Mouse (Mus musculus): ENCODE measurements at regions not wholly inside any gene's neighbourhood (a gene's known extent, or its start where the extent isn't known, plus 50 kb on each side); places are given as distances from the start of the nearest gene placed in this dataset.

DNA sequence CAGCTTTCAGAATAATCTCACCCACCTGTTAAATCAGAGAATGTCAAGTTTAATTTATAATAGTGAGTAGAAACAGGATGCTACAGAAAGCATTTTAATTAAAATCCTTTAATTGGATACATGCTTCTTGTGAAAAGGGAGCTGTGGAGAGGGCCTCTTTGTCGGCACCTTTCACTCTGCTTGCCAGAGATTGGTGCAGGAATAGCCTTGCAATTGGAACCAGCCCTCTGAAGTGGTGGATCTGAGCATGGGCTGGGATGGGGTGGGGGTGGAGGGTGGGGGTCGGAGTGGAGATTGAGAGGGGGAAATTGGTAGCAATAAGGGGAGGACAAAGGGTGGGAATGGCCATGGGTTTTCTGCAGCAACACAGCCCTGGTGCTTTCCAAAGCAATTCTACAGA lies 207.2 kb downstream of the Tbx15 start:
- DNase-seq = no peak

DNA sequence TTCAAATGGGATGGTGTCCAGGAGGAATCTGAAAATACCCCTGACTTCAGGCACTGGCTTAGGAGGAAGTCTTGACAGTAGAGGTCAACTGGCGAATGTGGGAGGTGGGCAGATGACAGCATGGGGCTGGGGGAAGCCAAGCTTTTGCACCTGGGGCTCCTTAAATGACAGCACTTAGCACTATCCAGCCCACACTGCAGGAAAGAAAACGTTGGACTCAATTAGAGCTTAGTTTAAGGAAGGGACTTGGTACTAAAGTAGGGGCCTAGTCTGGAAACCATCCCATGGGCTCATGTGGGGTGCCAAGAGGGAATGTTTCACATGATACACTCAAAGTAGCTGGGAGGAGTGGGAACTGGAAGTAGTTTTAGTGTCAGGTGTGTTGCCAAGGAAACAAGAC lies 207.6 kb downstream of the Tbx15 start:
- no peak for DNase-seq

DNA sequence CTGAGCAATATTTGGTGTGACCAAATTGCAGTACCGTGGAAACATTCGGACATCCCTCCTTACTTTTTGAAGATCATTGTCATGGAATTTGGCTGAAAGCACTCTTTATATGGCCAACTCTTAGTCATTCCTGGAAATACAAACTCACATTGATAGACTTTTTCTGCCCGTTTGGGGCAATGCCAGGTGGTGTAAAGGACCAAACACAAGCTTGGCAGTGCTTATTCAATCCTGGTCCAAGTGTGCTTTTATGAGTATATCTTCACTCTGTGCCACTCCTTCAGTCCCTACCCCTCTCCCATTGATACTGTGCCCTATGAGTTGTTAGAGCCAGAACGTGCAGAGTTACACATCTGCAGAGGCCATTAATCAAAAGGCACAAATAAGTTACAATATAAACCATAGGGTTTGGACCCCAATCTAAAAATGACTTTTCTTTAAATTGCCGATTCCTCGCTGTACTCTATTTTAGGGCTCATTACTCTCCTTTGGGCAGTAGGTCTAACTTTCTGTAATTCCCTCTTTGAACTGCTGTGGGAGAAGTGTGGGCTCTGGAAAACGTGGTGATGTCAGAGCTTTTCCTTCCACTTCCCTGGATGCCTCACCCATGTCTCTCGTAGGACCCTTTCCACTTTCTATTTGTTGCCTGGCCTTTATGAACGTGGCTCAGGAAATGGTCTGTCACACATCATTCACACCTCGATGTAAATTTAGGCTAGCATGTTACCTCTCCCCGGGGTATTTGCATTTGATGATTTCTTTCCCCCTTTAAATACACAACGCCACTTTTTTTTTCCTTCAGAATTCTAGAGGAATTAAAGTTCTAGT lies 219.1 kb downstream of the Tbx15 start:
- no peak for DNase-seq

DNA sequence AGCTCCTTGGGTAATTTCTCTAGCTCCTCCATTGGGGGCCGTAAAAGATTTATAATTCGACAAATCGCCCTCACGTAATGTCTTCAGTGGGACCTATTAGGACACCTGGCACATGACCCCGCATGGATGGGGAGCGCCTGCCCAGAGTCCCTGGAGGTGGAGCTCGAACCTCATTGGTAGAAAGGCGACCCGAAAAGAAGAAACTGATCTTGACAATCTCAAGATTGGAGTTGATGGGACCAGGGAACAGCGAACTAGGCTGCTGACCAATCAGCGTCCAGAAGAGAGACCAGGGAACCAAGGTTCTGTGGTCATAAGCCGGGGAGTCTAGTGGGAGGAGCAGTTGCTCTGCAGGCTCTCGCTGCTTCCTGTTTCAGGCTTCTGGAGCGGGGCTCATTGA lies 259.8 kb downstream of the Tbx15 start:
- DNase-seq = peak; percentile 4 to 31

DNA sequence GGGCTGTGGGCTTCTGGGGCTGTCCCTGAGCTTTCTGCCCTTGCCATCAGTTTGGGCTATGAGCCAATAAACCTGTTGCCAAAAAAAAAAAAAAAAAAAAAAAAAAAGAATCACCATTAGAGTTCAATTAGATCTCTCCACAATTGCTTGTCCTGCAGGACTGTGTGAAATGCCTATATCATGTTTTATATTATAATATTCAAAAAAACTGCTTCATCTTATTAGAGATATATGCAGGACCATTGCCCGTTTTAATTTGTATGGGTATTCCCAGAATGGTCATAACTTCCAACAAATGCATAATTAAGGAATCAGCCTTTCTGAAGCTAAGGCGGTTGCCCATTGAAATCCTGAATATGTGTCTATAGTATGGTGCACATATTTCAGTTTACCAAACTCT lies 264.6 kb downstream of the Tbx15 start:
- DNase-seq = no peak

DNA sequence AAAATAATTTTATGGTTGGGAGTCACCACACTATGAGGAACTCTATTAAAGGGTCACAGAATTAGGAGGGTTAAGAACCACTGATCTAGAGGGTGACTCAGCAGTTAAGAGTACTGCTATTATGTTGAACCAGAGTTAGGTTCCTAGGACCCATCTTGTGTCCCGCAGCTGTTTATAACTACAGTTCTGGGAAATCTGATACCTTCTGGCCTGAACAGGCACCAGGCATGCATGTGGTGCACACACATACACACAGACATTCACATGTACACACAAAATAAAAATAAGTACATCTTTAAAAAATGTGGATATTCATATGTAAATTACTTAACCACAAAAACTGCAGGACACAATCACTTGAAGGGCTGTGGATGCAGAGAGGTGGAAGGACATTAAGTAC lies 272.1 kb downstream of the Tbx15 start:
- DNase-seq = no peak

DNA sequence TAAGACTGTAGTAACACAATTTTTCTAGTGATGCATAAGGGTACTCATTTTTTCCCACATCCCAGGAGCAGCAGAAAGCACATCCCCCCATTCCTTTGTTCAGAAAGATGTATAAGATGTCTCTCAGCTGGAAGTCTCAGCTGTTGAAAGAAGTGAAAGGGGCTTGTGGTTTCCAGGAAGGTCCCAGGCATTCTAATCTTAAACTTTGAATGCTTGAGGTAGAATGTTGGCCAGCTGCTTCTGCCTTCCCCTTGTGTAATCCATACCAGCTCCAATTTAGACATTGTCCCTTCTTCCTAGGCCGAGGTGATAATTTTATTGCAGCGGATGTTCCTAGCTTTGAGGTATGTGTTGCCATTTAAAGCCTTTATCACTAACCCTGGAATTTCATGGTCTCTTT lies 272.8 kb downstream of the Tbx15 start:
- DNase-seq = no peak

DNA sequence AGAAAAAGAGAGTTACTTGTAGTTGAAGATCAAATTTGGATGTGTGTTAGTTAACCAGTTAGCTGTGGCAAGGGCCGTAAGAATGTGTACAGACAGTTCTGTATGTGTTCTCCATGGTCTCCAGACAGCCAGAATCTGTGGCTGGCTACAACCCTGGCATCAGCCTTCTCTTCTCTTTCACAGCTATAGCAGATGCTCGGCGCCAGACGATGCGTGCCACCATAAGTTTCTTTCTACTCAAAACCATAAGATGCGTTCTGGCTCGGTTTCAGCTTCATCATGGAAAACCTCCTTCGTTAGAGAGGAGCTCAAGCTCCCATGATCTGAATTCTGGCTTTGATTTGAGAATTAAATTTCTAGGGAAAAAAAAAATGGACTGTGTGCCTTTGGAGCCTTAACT lies 275.6 kb downstream of the Tbx15 start:
- no peak for DNase-seq

DNA sequence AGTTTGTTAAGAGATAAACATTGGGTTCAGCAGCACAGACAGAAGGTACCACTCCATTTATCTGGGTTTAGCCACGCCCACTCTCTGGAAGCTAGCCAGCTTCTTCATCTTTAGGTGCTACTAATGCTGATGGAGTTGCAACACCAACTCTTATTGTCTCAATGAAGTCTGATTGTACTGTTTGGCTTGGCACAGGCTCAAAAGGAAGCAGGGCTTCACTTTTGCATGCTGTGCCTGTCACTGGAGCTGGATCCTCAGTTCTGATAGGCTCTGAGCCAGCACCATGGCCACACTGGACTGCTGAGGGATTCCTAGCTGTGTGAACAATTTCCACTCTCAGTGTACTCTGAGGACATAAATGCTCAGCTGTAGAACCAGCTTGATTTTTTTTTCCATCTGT lies 320.7 kb downstream of the Tbx15 start:
- DNase-seq = no peak

DNA sequence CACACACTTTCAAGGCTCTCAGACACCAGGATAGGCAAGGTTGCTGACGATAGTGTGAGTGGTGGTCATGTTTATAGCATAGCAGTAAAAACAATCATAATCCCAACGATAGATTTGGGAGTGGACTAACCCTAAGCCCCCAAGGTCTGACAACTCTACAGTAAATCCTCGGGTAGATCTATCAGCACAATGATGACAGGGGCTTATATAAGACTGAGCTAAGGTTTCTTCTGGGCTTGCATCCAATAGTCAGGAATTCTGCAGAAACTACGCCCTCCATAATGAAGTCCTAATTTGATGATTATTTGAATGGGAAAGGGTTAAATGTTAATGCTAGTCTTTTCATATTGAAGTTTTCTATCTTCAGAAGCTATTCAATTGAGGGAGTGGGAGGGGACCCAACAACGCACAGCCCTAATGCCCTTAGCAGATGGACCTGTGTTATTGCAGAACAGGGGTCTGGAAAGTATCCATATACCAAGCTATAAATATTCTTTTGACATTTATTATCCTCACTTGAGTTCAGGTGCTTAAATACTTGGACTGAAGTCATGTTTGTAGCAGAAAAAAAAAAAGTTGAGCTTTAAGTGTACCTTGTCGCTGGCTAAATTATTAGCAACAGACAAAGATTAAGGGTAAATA lies 311.8 kb upstream of the Spag17 start:
- no peak for DNase-seq

DNA sequence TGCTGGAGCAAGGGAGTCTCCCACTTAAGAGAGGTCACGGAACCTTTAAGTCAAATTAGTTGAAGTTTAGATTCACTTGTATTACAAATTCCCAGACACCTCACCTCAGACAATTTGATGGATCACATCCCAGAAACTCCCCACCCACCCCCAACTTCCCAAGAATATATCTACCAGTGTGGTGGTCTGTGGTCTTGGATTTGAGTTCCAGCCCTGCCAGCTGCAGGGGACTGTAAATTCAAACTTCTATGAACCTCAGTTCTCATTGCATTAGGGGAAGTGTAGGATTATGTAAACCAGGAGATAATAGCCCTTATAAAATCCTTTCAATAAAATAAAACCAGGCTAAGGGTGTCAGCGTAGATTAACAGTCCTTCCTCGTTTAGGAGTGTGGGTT lies 311.2 kb upstream of the Spag17 start:
- DNase-seq = no peak

DNA sequence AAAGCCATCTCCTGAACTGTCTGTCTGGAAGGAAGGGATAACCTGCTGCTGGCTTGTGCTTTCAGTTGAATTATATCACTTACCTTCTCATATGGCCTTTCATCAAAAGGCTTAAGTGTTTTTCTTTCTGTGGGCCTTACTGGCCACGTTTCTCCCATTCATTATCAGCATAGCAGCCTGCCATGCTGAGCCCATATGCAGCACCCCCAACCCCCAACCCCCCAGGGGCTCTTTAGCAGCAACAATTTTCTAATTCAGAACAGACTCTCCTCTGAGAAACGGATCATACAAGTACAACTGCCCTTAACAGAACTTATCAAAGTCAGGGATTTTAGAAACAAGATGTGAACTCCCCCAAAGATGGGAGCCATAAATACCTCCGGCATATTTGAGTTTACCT lies 282.5 kb upstream of the Spag17 start:
- no peak for DNase-seq

DNA sequence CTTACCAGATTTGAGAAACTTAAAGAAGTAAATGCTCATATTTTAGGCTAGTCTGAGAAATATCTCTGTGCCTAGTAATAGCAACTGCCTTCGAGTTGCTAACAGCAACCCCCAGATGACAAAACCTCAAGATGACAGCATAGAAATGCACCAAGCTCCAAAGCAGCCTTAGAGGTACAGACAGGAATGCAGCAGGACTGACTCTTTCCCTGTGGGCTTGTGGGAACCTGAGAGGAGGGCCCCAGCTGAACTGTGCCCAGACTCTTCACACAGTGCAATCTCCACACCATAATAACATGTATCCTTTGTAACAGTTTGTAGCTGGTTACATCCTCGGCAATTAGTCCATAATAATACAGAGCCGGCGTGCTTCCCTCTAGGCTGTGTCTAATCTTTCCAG lies 252.9 kb upstream of the Spag17 start:
- DNase-seq = no peak

DNA sequence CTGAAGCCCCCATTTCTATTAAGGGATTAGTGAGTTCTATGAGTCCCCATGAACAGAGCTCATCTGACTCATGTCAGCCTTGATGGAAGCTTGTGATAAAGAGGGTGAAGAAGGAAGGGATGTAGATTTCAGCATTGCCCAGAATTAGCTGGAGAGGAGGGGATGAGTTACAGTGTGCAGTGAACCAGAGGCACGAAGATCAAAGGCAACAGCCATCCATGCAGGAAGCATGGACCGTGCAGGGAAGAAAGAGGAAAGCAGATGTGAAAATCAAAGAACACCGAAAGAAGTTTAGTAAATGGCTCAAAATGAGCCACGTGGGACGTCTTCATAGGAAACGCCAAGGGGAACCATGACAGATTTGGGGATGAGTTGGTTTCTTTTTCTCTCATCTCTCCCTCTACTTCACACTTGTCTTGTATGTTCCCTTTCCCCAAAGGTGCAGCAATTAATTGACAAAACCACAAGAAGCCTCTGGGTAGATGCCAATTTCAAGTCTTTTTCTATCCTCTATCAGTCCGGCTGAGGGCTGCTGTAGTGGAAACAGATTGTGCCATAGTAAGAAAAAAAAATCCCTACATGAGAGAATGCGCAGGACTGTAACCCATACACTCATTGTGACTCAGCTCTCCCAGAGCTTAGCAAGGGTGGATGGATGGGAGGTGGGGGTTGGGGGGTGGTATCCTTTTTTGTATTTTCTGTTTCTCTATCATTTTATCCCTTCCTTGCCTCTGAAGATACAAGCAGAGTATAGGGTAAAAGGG lies 243.7 kb upstream of the Spag17 start:
- no peak for DNase-seq

DNA sequence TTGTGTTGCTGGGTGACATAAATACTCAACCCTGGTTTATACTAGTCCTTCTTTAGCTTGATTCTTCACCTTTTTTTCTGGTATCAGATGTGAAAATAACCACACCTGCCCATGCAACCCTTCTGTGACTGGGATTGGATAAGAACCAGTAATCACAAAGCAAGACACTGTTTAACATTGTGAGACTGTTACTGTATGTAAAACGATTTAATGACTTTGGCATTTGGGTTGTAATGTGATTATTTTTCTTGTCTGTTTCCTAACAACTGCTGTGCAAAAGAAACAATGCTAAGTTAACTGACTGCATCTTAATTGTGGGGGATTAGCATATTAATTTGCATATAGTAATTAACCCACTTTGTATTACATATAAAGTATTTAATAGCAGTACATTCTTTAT lies 240.3 kb upstream of the Spag17 start:
- no peak for DNase-seq

DNA sequence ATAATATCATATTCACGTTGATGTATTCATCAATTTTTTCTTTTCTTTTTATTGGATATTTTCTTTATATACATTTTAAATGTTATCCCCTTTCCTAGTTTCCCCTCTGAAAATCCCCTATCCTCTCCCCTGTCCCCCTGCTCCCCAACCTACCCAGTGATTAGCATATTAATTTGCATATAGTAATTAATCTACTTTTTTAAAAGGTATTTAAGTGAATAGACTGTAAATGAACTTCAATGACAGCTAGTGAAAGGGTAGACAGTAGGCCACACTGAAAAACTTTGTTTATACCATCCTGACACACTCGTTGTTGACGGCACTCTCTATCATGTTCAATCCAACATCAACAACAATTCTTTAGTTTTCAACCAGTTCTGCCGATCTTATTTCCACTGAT lies 239.9 kb upstream of the Spag17 start:
- DNase-seq = no peak

DNA sequence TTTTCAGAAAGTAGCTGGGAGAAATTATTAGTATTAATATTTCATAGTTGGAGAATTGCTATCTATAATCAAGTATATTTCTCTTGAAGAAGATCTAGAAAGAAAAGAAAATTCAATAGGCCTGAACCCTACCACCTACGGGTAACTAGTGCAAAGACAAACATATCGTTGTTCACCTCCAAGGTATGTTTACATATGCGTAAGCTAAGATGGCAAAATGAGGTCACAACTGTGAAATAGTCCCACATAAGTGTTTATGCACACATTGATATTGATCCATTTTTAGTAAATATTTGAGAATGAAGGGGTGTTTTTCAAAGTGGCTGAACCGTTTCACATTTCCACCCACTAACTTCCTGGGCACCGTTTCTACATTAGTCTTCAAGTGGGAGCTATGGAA lies 227.6 kb upstream of the Spag17 start:
- DNase-seq = no peak

DNA sequence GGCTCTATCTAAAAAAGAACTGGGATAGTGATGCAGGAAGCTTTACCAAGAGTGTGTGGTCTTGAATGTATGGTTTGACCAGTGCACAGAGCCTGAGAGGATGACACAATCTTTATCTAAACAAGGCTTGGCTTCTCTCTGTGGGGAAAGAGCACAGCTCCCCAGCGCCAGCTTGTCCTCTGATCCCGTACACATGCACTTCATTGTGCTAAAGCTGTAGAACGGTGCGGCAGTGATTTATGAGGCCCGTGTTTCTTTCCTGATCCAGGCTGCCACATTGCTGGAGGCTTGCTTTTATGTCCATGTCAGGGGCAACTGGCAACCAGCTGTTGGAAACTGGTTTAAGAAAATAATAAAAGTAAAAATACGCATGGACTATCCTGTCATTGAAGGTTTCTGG lies 221.4 kb upstream of the Spag17 start:
- no peak for DNase-seq

DNA sequence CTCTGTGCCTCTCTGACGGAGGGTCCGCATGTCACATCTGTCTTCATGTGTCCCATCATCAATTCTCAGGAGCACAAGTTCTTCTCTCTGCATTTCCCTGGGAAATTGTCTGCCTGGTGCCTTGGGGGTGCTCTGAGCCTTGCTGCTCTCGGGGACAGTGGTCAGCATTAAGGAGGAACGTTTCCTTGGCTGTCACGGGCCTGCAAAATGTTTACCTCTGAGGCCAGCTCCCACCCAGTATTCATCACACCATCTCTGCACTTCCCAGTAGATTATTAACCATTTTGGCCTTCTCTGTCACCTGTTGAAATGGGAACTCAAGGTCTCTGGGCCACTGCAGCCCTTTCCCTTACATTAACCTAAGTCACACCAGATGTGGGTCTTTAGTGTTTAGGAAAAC lies 219.8 kb upstream of the Spag17 start:
- no peak for DNase-seq

DNA sequence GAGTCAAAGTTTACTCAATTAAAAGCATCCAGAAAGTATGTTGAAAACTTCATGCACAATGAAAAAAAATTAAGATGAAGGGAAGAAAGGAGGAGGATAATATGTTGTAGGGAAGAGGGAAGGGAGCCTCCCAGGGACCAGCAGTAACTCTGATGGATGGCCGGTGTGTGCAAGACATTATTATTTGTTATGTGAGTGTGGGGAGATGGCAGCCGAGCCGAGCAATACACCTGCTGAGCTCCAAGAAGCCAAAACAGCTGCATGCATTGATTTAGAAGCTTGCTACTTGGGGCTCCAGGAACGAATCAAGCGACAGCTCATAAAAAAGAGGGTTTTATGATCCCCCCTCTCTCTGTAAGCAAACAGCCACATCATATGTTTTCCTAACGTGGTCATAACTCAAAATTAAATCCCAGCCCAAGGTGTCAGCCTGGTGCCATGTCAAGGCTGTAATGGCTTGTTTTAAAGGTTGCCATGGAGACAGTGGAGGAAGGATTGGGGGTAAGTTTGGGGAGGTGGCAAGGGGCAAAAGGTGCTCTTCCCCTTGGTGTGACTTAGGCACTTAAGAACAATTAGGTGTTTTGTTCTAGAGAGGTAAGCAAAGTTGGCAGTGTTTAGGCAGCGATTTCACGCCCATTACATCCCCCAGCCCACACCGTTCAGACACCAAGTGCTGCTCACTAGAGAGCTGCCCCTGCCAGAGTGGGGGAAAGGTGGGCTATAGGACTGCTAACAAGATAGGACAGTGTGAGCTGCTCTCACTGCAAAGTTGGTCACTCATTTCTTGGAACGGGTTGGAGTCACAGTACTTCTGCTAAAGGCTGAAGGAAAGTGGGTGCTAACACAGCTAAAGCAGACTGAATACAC lies 219.1 kb upstream of the Spag17 start:
- DNase-seq = no peak

DNA sequence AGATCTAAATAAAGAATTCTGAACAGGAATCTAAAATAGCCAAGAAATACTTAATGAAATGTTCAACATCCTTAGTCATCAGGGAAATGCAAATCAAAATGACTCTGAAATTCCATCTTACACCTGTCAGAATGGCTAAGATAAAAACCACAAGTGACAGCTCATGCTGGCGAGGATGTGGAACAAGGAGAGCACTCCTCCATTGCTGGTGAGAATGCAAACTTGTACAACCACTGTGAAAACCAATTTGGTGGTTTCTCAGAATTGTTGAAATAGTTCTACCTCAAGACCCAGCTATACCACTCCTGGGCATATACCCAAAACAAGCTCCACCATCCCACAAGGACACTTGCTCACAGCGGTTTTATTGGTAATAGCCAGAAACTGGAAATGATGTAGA lies 211.1 kb upstream of the Spag17 start:
- no peak for DNase-seq

DNA sequence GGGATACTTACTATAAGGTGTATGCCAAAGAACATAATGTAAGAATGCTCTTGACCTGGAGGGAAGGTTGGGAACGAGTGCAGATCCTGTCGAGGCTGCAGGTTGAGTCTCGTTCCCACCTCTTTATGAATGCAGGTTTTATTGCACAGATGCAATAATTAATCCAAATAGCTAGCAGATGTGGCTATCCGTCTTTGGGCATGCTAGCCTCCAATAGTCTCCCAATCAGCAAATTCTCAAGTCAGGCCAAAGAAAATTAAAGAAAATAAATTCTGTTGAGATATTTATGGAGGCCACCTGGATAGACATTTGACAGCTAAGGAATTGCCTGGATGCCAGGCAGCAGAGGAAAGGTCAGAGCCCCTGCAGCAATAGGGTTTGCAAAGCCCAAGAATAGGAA lies 175.7 kb upstream of the Spag17 start:
- no peak for DNase-seq

DNA sequence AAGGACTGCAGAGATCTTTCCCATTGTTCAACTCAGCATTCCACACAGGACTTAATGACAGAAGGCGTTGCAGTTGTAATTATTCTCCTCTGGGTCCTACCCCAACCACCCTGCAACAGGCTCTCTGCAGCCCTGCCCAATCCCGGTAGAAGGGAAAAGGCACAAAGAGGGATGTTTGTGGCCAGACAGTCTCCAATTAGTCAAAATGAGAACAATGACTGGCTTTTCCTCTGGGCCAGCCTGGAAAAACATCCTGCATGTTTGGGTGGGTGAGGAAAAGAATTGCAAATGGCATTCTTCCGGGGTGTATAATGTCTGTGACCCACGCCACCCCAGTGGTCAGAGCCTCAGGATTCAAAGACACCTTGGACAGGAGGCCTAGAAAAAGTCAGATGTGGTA lies 168.8 kb upstream of the Spag17 start:
- no peak for DNase-seq

All from heart, adult 18-20 months (tissue).